Mouse (Mus musculus) right cerebral cortex, postnatal 10 days (tissue): ENCODE data around the gene Lsamp.

Source experiments
- DNase-seq, 2 experiments: peaks; one replicate each; pipeline ENCODE4 v3.0.0; 2021; ENCODE audit warnings: low spot score in 2 of 2

The Lsamp gene

GRCm38 (mm10) chr16:41929546-41929945 is 1945.4 kb downstream of the Lsamp start:
- no peak for DNase-seq

GRCm38 (mm10) chr16:41935701-41936100 is 1951.5 kb downstream of the Lsamp start:
- DNase-seq = no peak

GRCm38 (mm10) chr16:41936908-41937595 is 1952.9 kb downstream of the Lsamp start:
- no peak for DNase-seq

GRCm38 (mm10) chr16:41937596-41937990 is 1953.4 kb downstream of the Lsamp start:
- no peak for DNase-seq

GRCm38 (mm10) chr16:41938258-41938657 is 1954.1 kb downstream of the Lsamp start:
- peak; percentile 33 to 80 for DNase-seq

GRCm38 (mm10) chr16:41941591-41942315 is 1957.6 kb downstream of the Lsamp start:
- DNase-seq = no peak

- DNase-seq = no peak
Observed at GRCm38 (mm10) chr16:41957811-41958210, 1973.7 kb downstream of the Lsamp start.

- no peak for DNase-seq
Observed at GRCm38 (mm10) chr16:41965636-41966035, 1981.5 kb downstream of the Lsamp start.

- no peak for DNase-seq
Observed at GRCm38 (mm10) chr16:41969215-41969614, 1985.1 kb downstream of the Lsamp start.

- DNase-seq = peak in 1 of 2 experiments; percentile 24
Observed at GRCm38 (mm10) chr16:41974866-41975719, 1990.9 kb downstream of the Lsamp start.

- no peak for DNase-seq
Observed at GRCm38 (mm10) chr16:41976897-41977296, 1992.7 kb downstream of the Lsamp start.

GRCm38 (mm10) chr16:41996956-41997355 is 2012.8 kb downstream of the Lsamp start:
- DNase-seq = peak in 1 of 2 experiments; percentile 42

GRCm38 (mm10) chr16:42002925-42003324 is 2018.8 kb downstream of the Lsamp start:
- DNase-seq = no peak

- DNase-seq = peak; percentile 26 to 59
Observed at GRCm38 (mm10) chr16:42003506-42003905, 2019.3 kb downstream of the Lsamp start.

GRCm38 (mm10) chr16:42004166-42004565 is 2020.0 kb downstream of the Lsamp start:
- no peak for DNase-seq

- no peak for DNase-seq
Observed at GRCm38 (mm10) chr16:42014937-42015336, 2030.8 kb downstream of the Lsamp start.

GRCm38 (mm10) chr16:42015443-42015842 is 2031.3 kb downstream of the Lsamp start:
- DNase-seq = peak in 1 of 2 experiments; percentile 36

- peak; percentile 26 to 58 for DNase-seq
Observed at GRCm38 (mm10) chr16:42016791-42017643, 2032.9 kb downstream of the Lsamp start.

GRCm38 (mm10) chr16:42022566-42022965 is 2038.4 kb downstream of the Lsamp start:
- no peak for DNase-seq

- DNase-seq = no peak
Observed at GRCm38 (mm10) chr16:42032030-42032429, 2047.9 kb downstream of the Lsamp start.

- no peak for DNase-seq
Observed at GRCm38 (mm10) chr16:42033449-42033848, 2049.3 kb downstream of the Lsamp start.
